Mouse (Mus musculus) cortical plate, adult 2 months (tissue): Measurements from ENCODE around the gene Aldh1l1.

ENCODE experiments used
- CTCF ChIP-seq: fragments of 200-500 bp; IDR thresholded peaks from 2 replicates; pipeline ENCODE4 v1.5.1; 2011; ENCODE audit warnings: mild to moderate bottlenecking, control low read depth, low read length; ENCODE audit not compliant: insufficient read depth; ENCODE audit errors: extremely low read depth
- POLR2A ChIP-seq: fragments of 200-500 bp; IDR thresholded peaks from 2 replicates; pipeline ENCODE4 v1.6.1; 2011; ENCODE audit warnings: mild to moderate bottlenecking, low read length, control low read depth; ENCODE audit not compliant: insufficient read depth; ENCODE audit errors: extremely low read depth

DNA sequence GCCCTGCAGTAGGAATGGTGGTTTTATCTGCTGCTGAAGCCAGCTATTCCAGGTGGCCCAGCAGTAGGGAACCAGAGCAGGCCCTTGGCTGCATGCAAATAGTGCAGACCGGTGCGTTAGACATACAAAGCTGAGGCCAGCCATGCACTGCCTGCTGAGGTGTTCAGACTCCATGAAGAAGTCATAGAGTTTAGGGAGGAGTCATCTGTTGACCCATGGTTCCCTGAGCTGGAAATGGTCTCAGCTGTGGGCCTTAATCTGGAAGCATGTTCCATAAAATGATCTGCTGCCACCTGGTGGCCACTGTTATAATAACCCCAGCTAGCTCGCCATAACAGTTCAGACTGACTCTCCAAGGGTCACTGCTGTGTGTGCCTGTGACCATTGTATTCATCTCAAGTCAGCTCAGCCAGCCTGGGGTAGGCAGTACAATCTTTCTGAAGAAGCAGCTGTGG lies 89.1 kb downstream of the Aldh1l1 start:
- TF ChIP-seq POLR2A, result no peak
- peak; percentile 80 for TF ChIP-seq CTCF
